Mouse (Mus musculus) liver, embryonic 11.5 days (tissue): ENCODE data around the gene Rps18. TPM values are rescaled to one million over a fixed set of nuclear protein-coding genes. Genes with fewer than 3 reads are reported as not detected.

Experiments used
- ATAC-seq: fragments of 200-750 bp; cut with Nextera tagmentation; replicated peaks from 2 replicates; pipeline ENCODE4 v1.8.0; 2017; ENCODE audit warnings: moderate number of reproducible peaks, mild to moderate bottlenecking, moderate TSS enrichment, moderate library complexity; ENCODE audit not compliant: low FRiP score
- DNase-seq: peaks from one replicate; pipeline ENCODE4 v3.0.0-alpha.2; 2017; ENCODE audit warnings: low spot score
- H3K27ac ChIP-seq: fragments of 300-500 bp; sonication (generic); 2 replicates; pipeline ENCODE4 v1.5.1; 2014; ENCODE audit warnings: mild to moderate bottlenecking, low read depth, low read length, control low read depth
- H3K27me3 ChIP-seq: fragments of 300-500 bp; sonication (generic); replicated peaks from 2 replicates; pipeline ENCODE4 v1.6.1; 2014; ENCODE audit warnings: low read length, mixed read lengths; ENCODE audit not compliant: control insufficient read depth, insufficient read depth
- H3K36me3 ChIP-seq: fragments of 300-500 bp; sonication (generic); 2 replicates; pipeline ENCODE4 v1.6.1; 2014; ENCODE audit warnings: mild to moderate bottlenecking, low read length, moderate library complexity, mixed read lengths; ENCODE audit not compliant: control insufficient read depth, insufficient read depth
- H3K4me1 ChIP-seq: fragments of 300-500 bp; sonication (generic); replicated peaks from 2 replicates; pipeline ENCODE4 v1.6.1; 2014; ENCODE audit warnings: low read length, mixed read lengths; ENCODE audit not compliant: control insufficient read depth, insufficient read depth
- H3K4me2 ChIP-seq: fragments of 300-500 bp; sonication (generic); 2 replicates; pipeline ENCODE4 v1.6.1; 2014; ENCODE audit warnings: mild to moderate bottlenecking, control low read depth, moderate library complexity
- H3K4me3 ChIP-seq: fragments of 300-500 bp; sonication (generic); 2 replicates; pipeline ENCODE4 v1.5.1; 2014; ENCODE audit warnings: low read depth, low read length, control low read depth
- H3K9ac ChIP-seq: fragments of 300-500 bp; sonication (generic); 2 replicates; pipeline ENCODE4 v1.6.1; 2014; ENCODE audit warnings: low read depth, low read length, control low read depth
- H3K9me3 ChIP-seq: fragments of 300-500 bp; sonication (generic); 2 replicates; pipeline ENCODE4 v1.6.1; 2016; ENCODE audit warnings: low read length, inconsistent platforms, mixed read lengths; ENCODE audit not compliant: control insufficient read depth
- WGBS: fragments of 180-500 bp; shearing (Covaris S2); extraction: QIAGEN DNeasy Blood & Tissue Kit; methylation state at CpG from one replicate; pipeline ENCODE4 v1.1.7; 2014; 5-methylcytosine and 5-hydroxymethylcytosine counted together
- polyA plus RNA-seq: library from polyadenylated mRNA; unstranded; fragments of >200 nt; fragmentation: Nextera tagmentation; extraction: Ambion mirVana; gene quantifications from 2 replicates; pipeline ENCODE4 v1.2.1, GENCODE M21; 2014

Gene Rps18
- polyA plus RNA-seq, 1 experiment from 2014 or later, result 2,343 TPM

GRCm38 (mm10) chr17:33977861-33978557 lies 22.2 kb upstream of the Rps18 start:
- Histone ChIP-seq H3K9ac (peak overlapping the region; percentile 38), H3K9me3 (no peaks in the 10 kb centered on the region), H3K36me3 (no peaks in the 10 kb centered on the region), H3K4me2 (peak overlapping the region; percentile 87), H3K27ac (no peak overlapping the region), H3K4me1 (peaks cover 21% of the 10 kb centered on the region), H3K27me3 (peaks cover 18% of the 10 kb centered on the region), H3K4me3 (peak overlapping the region; percentile 50)
- ATAC-seq (no peak), DNase-seq (no peak)
- 2% methylated on average over 57 of the region's 57 CpGs for WGBS

GRCm38 (mm10) chr17:33973572-33973971 lies 17.8 kb upstream of the Rps18 start:
- peaks cover 4% of the 10 kb centered on the region; the same call in 1 of the 2 replicates for H3K4me1 ChIP-seq
- H3K4me2 ChIP-seq, result no peak overlapping the region
- WGBS, result 57% methylated on average over 3 of the region's 3 CpGs
- no peaks in the 10 kb centered on the region for H3K36me3 ChIP-seq
- H3K9me3 ChIP-seq, result no peaks in the 10 kb centered on the region
- no peak overlapping the region for H3K27ac ChIP-seq
- no peak for ATAC-seq
- peaks cover 11% of the 10 kb centered on the region for H3K27me3 ChIP-seq
- H3K4me3 ChIP-seq, result no peak overlapping the region
- no peak for DNase-seq
- no peak overlapping the region for H3K9ac ChIP-seq

- Histone ChIP-seq H3K36me3 (no peaks in the 10 kb centered on the region), H3K27me3 (peaks cover 2% of the 10 kb centered on the region), H3K9me3 (no peaks in the 10 kb centered on the region), H3K4me2 (no peak overlapping the region), H3K27ac (no peak overlapping the region), H3K4me1 (peaks cover under 1% of the 10 kb centered on the region; the same call in 1 of the 2 replicates), H3K4me3 (no peak overlapping the region), H3K9ac (no peak overlapping the region)
- WGBS, result 6% methylated on average over 1 of the region's 1 CpGs
- ATAC-seq (no peak), DNase-seq (no peak)
Observed at GRCm38 (mm10) chr17:33972691-33973090, 16.9 kb upstream of the Rps18 start.

- Histone ChIP-seq H3K36me3 (peaks cover 5% of the 10 kb centered on the region; the same call in 1 of the 2 replicates), H3K9me3 (no peaks in the 10 kb centered on the region), H3K4me3 (no peak overlapping the region), H3K4me2 (no peak overlapping the region), H3K9ac (no peak overlapping the region), H3K27me3 (no peaks in the 10 kb centered on the region), H3K27ac (no peak overlapping the region), H3K4me1 (no peaks in the 10 kb centered on the region)
- WGBS, result 68% methylated on average over 4 of the region's 4 CpGs
- DNase-seq (no peak), ATAC-seq (no peak)
Observed at GRCm38 (mm10) chr17:33969394-33969793, 13.6 kb upstream of the Rps18 start.

GRCm38 (mm10) chr17:33968927-33969326 lies 13.1 kb upstream of the Rps18 start:
- Histone ChIP-seq H3K4me2 (peak overlapping the region; percentile 28), H3K27me3 (no peaks in the 10 kb centered on the region), H3K4me1 (no peaks in the 10 kb centered on the region), H3K27ac (no peak overlapping the region), H3K36me3 (peaks cover 6% of the 10 kb centered on the region; the same call in 1 of the 2 replicates), H3K4me3 (no peak overlapping the region), H3K9me3 (no peaks in the 10 kb centered on the region), H3K9ac (no peak overlapping the region)
- DNase-seq (no peak), ATAC-seq (peak; percentile 69)
- 29% methylated on average over 5 of the region's 5 CpGs for WGBS

GRCm38 (mm10) chr17:33968489-33968888 lies 12.7 kb upstream of the Rps18 start:
- Histone ChIP-seq H3K36me3 (peaks cover 9% of the 10 kb centered on the region; the same call in 1 of the 2 replicates), H3K4me1 (no peaks in the 10 kb centered on the region), H3K27ac (no peak overlapping the region), H3K9ac (no peak overlapping the region), H3K4me3 (no peak overlapping the region), H3K4me2 (peak overlapping the region; percentile 28), H3K27me3 (no peaks in the 10 kb centered on the region), H3K9me3 (no peaks in the 10 kb centered on the region)
- DNase-seq (peak; percentile 78), ATAC-seq (peak; percentile 70)
- 2% methylated on average over 9 of the region's 9 CpGs for WGBS

GRCm38 (mm10) chr17:33965846-33966550 lies 10.2 kb upstream of the Rps18 start:
- H3K4me1 ChIP-seq, result no peaks in the 10 kb centered on the region
- no peak overlapping the region for H3K9ac ChIP-seq
- H3K27ac ChIP-seq, result no peak overlapping the region
- no peaks in the 10 kb centered on the region for H3K27me3 ChIP-seq
- 87% methylated on average over 16 of the region's 16 CpGs for WGBS
- no peaks in the 10 kb centered on the region for H3K9me3 ChIP-seq
- H3K36me3 ChIP-seq, result peaks cover 19% of the 10 kb centered on the region; the same call in 1 of the 2 replicates
- DNase-seq (no peak), ATAC-seq (no peak)
- no peak overlapping the region for H3K4me2 ChIP-seq
- H3K4me3 ChIP-seq, result no peak overlapping the region

- no peak for DNase-seq
- Histone ChIP-seq H3K4me1 (no peaks in the 10 kb centered on the region), H3K27ac (no peak overlapping the region), H3K9ac (no peak overlapping the region), H3K9me3 (no peaks in the 10 kb centered on the region), H3K4me2 (no peak overlapping the region), H3K4me3 (no peak overlapping the region), H3K27me3 (no peaks in the 10 kb centered on the region), H3K36me3 (peaks cover 24% of the 10 kb centered on the region; the same call in 1 of the 2 replicates)
- 90% methylated on average over 17 of the region's 17 CpGs for WGBS
- ATAC-seq, result no peak
Observed at GRCm38 (mm10) chr17:33965082-33965845, 9.5 kb upstream of the Rps18 start.
